In genomic region chr12:112516697-112517337, GRCm38 (mm10) we compare ENCODE assay signal across 8 mouse cellular contexts. TPM values are rescaled to one million over a fixed set of nuclear protein-coding genes. Genes with fewer than 3 reads are reported as not detected.
DNase-seq lines count a peak whose midpoint lies in the region; ATAC-seq lines count a peak whose summit lies in the region.

Tmem179 (minus strand) TSS chr12:112516747.

- peak within 1 kb of the TSS; percentile 88 for H3K4me3 ChIP-seq in megakaryocyte, embryonic 14.5 days (replicated peaks)
- H3K4me3 ChIP-seq in embryonic facial prominence, embryonic 14.5 days (ENCODE audit: low read depth, low read length) = no peak within 1 kb of the TSS
- H3K4me3 ChIP-seq in macrophage (ENCODE audit: inconsistent target) = no peak within 1 kb of the TSS

- no peaks in the 10 kb centered on the region for H3K79me2 ChIP-seq in macrophage (ENCODE audit: inconsistent target)

- H3K4me1 ChIP-seq in megakaryocyte, embryonic 14.5 days = peaks cover 64% of the 10 kb centered on the region
- H3K4me1 ChIP-seq in embryonic facial prominence, embryonic 14.5 days (ENCODE audit: control insufficient read depth, insufficient read depth, low read length) = 0 out of 2 replicates have a peak, but pooled peaks cover 5% of the 10 kb centered on the region

- no peak within 1 kb of the TSS for H3K4me2 ChIP-seq in embryonic facial prominence, embryonic 14.5 days (ENCODE audit: low read depth, low read length)

- DNase-seq in embryonic facial prominence, embryonic 14.5 days (ENCODE audit: low spot score) = peak; percentile 61
- DNase-seq in heart, postnatal 4 days = peak; percentile 70
- no peak for DNase-seq in layer of hippocampus, postnatal 25 days (ENCODE audit: extremely low spot score in 1 of 2, low spot score in 1 of 2)
- DNase-seq in urinary bladder, postnatal 36 days (ENCODE audit: low spot score in 2 of 2) = peak; percentile 53 to 71
- no peak for DNase-seq in right cerebral cortex, adult 18-20 months

- no peak within 1 kb of the TSS for H3K9ac ChIP-seq in embryonic facial prominence, embryonic 14.5 days (ENCODE audit: low read depth, low read length)

- WGBS in embryonic facial prominence, embryonic 14.5 days = 12% methylated on average over 14 of the region's 14 CpGs
- WGBS in macrophage (ENCODE audit: missing documents) = 3% methylated on average over 14 of the region's 14 CpGs

- no peak for ATAC-seq in megakaryocyte, adult 5-6 weeks (ENCODE audit: poor library complexity, severe bottlenecking)
- ATAC-seq in embryonic facial prominence, embryonic 14.5 days (ENCODE audit: low read depth) = peak; percentile 22; the same call in 1 of the 2 replicates

- H3K9me3 ChIP-seq in megakaryocyte, embryonic 14.5 days = no peaks in the 10 kb centered on the region
- H3K9me3 ChIP-seq in embryonic facial prominence, embryonic 14.5 days (ENCODE audit: control insufficient read depth, low read length) = no peaks in the 10 kb centered on the region

- H3K27me3 ChIP-seq in megakaryocyte, embryonic 14.5 days (replicated peaks) = peaks cover 27% of the 10 kb centered on the region
- no peaks in the 10 kb centered on the region for H3K27me3 ChIP-seq in embryonic facial prominence, embryonic 14.5 days (replicated peaks; ENCODE audit: control insufficient read depth, insufficient read depth, low read length)

- H3K27ac ChIP-seq in embryonic facial prominence, embryonic 14.5 days (replicated peaks; ENCODE audit: low read depth, low read length) = no peak within 1 kb of the TSS
- H3K27ac ChIP-seq in macrophage = peak within 1 kb of the TSS; percentile 12; the same call in 1 of the 2 replicates

- no peaks in the 10 kb centered on the region for H3K36me3 ChIP-seq in megakaryocyte, embryonic 14.5 days (replicated peaks; ENCODE audit: low read length)
- H3K36me3 ChIP-seq in embryonic facial prominence, embryonic 14.5 days (ENCODE audit: control insufficient read depth, insufficient read depth, low read length) = no peaks in the 10 kb centered on the region
- H3K36me3 ChIP-seq in macrophage (ENCODE audit: inconsistent target) = no peaks in the 10 kb centered on the region

RNA-seq across cellular contexts. Expression of gene Tmem179, which starts in this region (rescaled TPM):
- not detected in 2 replicates for polyA plus RNA-seq in megakaryocyte, embryonic 14.5 days (2012; ENCODE audit: insufficient read depth, low replicate concordance)
- total RNA-seq in megakaryocyte, adult 5-6 weeks (2015) = not detected in 2 replicates
- total RNA-seq in megakaryocyte, adult 5-6 weeks (2017) = not detected in 2 replicates
- 2.4 and 2.9 TPM in 2 replicates for polyA plus RNA-seq in embryonic facial prominence, embryonic 14.5 days (2014; fragmentation: Nextera tagmentation; extraction: Ambion mirVana)
- total RNA-seq in heart, postnatal 4 days (2021) = under 1 TPM; 0.11 to 0.12 TPM
- total RNA-seq in layer of hippocampus, postnatal 25 days (2021) = 100 to 1,000 TPM; 113 to 133 TPM
- not detected for total RNA-seq in macrophage (2018; cell fraction: chromatin; rRNA removed)
- not detected for total RNA-seq in macrophage (2018; cell fraction: cytosol; rRNA removed)
- not detected for total RNA-seq in macrophage (2018; cell fraction: nucleus; rRNA removed)
- polyA plus RNA-seq in macrophage (2018) = not detected in 3 replicates

Comparison
In these comparisons a context has a peak if more than half of its experiments do, and no peak if none do; other contexts are left out.
1. RNA of gene Tmem179 (total RNA-seq): 113 to 133 TPM in layer of hippocampus, postnatal 25 days; 0.11 to 0.12 TPM in heart, postnatal 4 days and not detected in megakaryocyte, adult 5-6 weeks; every median in the first group is over 100 times any median in the second.
2. Peak in DNase-seq in heart, postnatal 4 days; RNA of the gene not detected or under 1 TPM.
3. DNase-seq: peak in embryonic facial prominence, embryonic 14.5 days (single experiment) and urinary bladder, postnatal 36 days (2 of 2); none in layer of hippocampus, postnatal 25 days (0 of 2) and right cerebral cortex, adult 18-20 months (single experiment).